Mouse (Mus musculus) frontal cortex, postnatal 25 days (tissue): ENCODE measurements at regions not wholly inside any gene's neighbourhood (a gene's known extent, or its start where the extent isn't known, plus 50 kb on each side); places are given as distances from the start of the nearest gene placed in this dataset.

Experiments
- DNase-seq, 2 experiments: peaks; one replicate each; pipeline ENCODE4 v3.0.0; 2022; ENCODE audit warnings: low spot score in 2 of 2

DNA sequence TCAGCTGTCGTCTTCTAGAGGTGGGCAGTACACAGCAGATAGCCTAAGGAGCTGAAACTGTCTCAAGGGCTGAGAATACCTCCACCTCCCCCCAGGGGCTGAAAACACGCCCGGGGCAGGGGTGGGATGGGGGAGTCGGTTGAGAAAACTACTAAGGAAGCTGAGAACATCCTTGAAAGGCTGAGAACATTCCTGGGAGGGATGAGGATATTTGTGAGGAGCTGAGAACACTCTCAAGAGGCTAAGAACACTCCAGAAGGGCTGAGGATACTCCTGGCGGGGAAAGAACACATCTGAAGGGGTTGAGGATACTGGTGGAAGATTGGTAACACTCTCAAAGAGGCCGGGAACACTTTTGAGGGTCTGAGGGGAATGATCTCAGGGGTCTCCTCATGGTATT is 81.3 kb upstream of the Gm9887 start:
- no peak for DNase-seq

GRCm38 (mm10) chr12:69452986-69453385 is 80.7 kb upstream of the Gm9887 start:
- DNase-seq, result no peak

- DNase-seq, result no peak
Observed at GRCm38 (mm10) chr12:69451110-69451509, 78.9 kb upstream of the Gm9887 start.

DNA sequence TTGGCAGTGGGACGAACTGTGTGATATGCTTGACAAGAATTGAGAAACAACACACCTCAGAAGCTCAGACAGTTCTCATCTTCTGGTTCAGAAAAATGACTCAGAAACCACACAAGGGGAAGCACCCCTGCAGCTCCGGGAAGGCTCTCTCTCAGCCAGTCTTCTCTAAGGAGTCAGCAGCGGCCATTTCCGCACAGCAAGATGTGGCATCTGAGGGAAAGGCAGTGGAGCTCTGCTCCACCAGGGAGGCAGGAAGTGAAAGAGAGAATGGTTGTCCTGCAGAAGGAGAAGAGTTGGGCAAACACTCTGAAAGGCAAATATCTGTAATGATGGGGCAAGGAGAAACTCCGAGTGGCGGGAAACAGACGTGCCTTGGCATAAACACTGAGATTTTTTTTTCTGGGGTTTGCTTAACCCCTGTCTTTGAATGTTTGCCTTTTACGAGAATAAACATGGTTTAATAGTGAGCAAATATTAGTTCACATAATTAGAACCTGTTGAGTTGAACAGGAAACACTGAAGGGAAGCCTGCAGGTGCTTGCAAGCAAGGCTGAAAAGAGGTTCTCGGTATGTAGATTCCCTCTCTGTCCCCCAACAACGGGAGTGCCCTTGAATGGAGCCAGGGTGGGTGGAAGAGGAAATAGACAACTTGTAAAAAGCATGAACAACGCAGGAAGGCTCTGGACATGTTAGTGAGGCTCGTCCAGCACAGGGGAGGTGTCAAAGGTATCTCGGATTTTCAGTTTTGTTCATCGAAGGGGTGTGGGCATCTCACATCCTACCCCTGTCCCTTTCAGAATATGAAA is 75.9 kb upstream of the Gm9887 start:
- no peak for DNase-seq

- DNase-seq, result no peak
Observed at GRCm38 (mm10) chr12:69447322-69447827, 75.1 kb upstream of the Gm9887 start.

DNA sequence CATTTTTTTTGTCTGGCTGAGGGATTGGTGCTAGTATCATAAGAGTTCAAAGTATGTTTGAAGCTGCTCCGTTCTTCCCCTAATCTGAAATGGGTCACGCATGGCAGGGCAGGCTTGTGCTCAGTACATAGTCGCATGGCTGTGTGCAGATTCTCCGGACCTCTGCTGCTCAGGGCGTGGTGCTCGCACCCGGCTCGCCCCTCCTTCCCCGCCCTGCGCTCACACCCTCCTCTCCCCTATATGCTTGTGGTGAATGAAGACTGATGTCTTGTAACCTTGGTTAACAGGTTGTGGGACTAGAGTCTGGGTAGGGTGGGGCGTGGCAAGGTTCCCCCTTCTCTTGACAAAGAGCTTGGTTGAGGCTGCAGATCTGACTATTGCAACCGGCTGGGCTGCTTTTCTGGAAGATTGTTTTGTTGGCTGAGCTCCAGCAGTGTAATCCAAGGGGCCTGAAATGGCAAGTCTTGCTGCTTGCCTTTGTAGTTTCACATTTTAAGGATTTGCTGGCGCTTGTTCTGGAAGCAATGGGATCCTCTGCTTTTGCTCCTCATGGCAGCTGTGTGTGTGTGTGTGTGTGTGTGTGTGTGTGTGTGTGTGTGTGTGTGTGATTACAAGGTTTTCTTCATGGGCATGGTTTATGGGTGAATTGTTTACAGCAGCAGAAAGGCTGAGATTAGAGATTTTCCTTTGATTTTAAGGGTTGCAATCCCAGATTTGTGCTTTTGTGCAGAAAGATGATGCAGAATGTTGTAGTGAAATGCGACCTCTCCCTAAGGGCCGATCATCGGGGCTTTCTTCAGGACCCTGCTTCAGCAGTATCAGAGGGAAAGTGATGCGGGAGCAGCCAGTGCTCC is 74.4 kb upstream of the Gm9887 start:
- no peak for DNase-seq

DNA sequence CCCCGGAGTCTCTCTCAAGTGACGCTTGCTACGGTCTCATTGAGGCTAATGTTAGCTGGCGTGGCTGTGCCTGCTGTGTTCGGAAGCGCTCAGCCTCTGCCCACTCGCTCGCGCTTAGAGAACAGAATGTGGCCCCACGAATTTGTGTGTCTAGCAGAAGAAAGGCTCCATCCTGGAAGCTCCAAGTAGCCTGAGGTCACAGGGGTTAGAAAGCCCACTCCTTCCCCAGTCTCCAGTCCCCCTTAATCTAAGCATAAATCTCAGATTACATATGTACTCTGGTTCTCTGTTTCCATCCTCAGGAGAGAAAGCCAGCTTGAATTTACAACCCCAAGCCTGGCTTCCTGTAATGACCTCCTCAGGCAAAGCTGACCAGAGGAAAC is 73.8 kb upstream of the Gm9887 start:
- no peak for DNase-seq

DNA sequence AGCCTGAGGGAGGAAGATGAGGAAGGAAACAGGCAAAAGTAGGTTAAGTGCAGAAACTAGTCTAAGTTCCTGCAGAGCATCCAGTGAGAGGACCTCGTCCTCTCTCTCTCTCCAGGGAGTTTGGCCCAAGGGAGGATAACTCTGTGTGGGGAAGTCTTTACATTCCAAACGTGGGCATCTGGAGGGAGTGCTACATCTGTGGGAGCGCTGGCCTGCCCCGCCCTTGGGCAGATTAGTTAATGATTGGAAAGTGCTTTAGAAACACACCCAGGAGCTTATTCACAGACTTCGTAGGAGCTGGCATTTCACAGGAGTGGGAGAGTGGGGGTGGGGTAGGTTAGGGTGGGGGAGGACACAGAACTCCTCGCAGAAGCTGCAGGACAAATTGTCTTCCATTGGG is 70.1 kb upstream of the Gm9887 start:
- DNase-seq, result no peak

GRCm38 (mm10) chr12:69441764-69442163 is 69.5 kb upstream of the Gm9887 start:
- DNase-seq, result no peak

- DNase-seq, result no peak
Observed at GRCm38 (mm10) chr12:69438271-69438670, 66.0 kb upstream of the Gm9887 start.

DNA sequence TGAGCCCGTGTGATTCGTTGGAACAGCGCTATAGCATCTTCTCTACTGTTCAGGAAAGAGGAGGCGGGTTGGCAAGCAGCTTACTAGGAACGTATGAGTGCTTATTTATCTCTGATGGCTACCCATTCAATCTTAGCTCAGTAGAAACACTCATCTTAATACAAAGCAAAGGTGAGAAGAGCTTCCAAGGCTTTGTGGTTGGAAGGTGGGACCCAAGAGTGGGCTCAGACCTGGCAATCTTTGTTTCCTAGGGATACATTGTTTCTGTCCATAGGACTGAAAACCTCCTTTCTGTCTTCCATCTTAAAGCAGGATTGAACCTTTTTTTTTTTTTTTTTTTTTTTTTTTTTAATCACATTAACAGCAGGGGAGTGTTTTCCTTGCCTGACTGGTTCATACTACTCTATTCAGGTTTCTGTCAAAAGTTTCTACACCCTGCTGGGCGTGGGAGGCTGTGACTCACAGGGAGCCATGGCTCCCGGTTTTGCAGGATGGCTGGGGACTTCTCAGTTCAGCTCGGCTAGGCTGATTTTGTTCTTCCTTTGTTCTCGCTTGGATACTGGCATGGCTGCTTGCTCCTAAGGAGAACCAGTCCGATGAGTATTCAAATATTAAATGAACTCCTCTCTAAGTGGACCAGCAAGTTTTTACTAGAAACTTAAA is 64.7 kb upstream of the Gm9887 start:
- DNase-seq, result peak in 1 of 2 experiments; percentile 21

GRCm38 (mm10) chr12:69434315-69434714 is 62.1 kb upstream of the Gm9887 start:
- no peak for DNase-seq

DNA sequence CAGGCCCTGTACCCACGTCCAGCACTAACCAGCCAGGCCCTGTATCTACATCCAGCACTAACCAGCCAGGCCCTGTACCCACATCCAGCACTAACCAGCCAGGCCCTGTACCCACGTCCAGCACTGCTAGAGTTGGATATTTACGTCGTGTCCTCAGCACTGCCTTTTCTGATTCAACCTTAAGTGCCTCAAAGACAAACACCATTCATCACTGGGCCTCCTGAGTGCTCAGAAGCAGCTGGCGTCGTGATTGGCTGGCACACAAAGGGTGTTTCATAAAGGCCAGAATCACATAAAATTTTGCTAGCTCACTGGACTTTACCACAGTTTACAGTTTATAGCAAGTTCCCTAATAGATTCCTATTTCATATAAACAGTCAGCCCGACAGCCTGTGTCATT is 59.8 kb upstream of the Gm9887 start:
- DNase-seq, result no peak

DNA sequence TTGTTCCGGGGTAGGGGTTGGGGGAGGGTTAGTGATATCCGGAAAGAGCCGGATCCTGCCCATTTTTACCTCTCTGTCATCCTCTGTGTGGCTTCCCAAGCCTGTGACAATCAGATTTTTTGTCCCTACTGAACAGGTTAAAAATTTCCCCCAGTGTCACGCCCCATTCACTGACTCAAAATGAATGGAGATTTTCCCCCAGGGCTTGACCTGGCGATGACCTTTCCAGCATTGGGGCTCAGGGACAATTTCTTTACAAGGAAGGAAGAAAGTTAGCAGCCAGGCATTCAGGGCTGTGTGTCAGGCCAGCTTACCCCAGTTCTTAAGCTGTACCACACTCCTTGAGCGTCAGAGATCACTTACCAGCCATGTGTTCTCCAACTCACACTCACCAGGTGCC is 55.9 kb upstream of the Gm9887 start:
- DNase-seq, result no peak

GRCm38 (mm10) chr12:69425610-69426009 is 53.4 kb upstream of the Gm9887 start:
- no peak for DNase-seq

DNA sequence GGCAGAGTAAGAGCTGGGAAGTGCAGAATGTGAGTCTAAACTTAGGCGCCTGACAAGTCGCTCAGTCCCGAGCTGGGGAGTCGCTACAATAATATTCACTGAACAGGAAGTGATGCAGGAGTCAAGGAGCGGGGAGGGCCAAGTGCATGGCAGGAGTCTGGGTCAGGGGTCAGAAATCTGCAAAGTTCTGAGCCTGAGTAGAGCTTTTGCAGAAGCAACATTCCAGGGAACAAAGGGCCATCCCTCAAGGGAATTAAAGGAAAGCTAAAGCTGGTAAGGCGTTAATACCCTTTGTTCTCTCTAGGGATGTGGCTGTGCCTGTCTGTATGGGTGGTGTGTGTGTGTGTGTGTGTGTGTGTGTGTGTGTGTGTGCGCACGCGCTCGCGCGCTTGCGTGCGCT is 52.7 kb upstream of the Gm9887 start:
- no peak for DNase-seq
